Mouse (Mus musculus): Measurements from ENCODE around the gene Nos1. TPM values are rescaled to one million over a fixed set of nuclear protein-coding genes. Genes with fewer than 3 reads are reported as not detected.

Nos1 gene
- polyA plus RNA-seq, 2 experiments: under 0.01 TPM; not detected in 1

DNA sequence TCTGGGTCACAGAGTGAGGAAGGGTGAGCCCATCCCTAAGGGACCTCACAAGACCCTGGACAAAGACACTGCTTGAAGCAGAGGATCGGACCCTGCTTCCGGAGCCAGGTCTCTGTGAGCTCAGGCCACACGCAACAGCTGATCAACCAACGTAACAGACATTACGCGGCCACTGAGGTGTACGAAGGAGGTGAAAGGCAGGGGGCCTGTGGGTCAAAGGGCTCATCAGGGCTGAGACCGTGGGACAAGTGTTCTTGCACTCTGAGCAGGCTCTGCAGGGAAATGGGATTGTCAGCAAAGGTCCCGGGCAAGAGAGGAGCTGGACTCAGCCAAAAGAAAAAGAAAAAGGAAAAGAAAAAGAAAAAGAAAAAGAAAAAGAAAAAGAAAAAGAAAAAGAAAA, 186.1 kb downstream of the Nos1 start:
- H3K36me3 ChIP-seq (replicated peaks; ENCODE audit: control insufficient read depth, insufficient read depth, low read depth): no peaks in the 10 kb centered on the region
- H3K27ac ChIP-seq: no peak overlapping the region
- WGBS (ENCODE audit: insufficient replicate concordance): 70% methylated on average over 9 of the region's 9 CpGs
- ATAC-seq (ENCODE audit: insufficient read depth) (no peak), DNase-seq (ENCODE audit: low read depth in 3 of 3, low spot score in 3 of 3) (no peak)
- H3K4me3 ChIP-seq (ENCODE audit: insufficient read depth in 1 of 2, low read depth in 2 of 2, low read length in 2 of 2): no peak overlapping the region
- H3K9me3 ChIP-seq (ENCODE audit: control insufficient read depth, low read length): no peaks in the 10 kb centered on the region
- H3K27me3 ChIP-seq (ENCODE audit: control insufficient read depth, insufficient read depth, low read length): no peaks in the 10 kb centered on the region
- no peak overlapping the region for H3K4me2 ChIP-seq (ENCODE audit: low read depth)
- peaks cover 0 to 5% of the 10 kb centered on the region in 2 experiments; a peak in 2 of 4 replicates for H3K4me1 ChIP-seq (replicated peaks; ENCODE audit: control insufficient read depth in 2 of 2, insufficient read depth in 2 of 2, low read length in 1 of 2)
- H3K9ac ChIP-seq (replicated peaks): no peak overlapping the region
- TF ChIP-seq EP300 (IDR thresholded peaks at IDR 0.05; ENCODE audit: low read depth) (no peak), CTCF (IDR thresholded peaks at IDR 0.05; ENCODE audit: low read depth) (no peak)

DNA sequence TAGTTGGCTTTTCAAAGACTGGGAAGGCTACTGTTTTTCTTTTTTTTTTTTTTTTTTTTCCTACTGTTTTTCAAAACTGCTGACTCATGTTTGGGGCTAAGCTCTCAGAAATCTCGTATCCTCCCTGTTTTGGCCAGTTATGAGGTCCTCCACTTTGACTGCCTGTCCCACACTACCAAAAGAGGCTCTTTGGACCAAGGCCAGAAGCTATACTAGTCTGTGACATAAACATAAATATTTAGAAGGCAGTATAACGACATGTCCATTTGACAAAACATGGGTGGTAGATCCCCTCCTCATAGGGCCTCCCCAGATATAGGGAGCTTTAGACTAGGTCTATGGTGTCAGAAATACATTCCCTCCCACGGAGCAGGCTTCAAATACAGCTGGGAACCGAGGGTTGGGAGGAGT, 186.8 kb downstream of the Nos1 start:
- H3K4me2 ChIP-seq (ENCODE audit: low read depth): no peak overlapping the region
- TF ChIP-seq CTCF (IDR thresholded peaks at IDR 0.05; ENCODE audit: low read depth): no peak
- no peak for TF ChIP-seq EP300 (IDR thresholded peaks at IDR 0.05; ENCODE audit: low read depth)
- ATAC-seq (ENCODE audit: insufficient read depth): no peak
- H3K9ac ChIP-seq (replicated peaks): no peak overlapping the region
- no peak overlapping the region for H3K27ac ChIP-seq
- no peaks in the 10 kb centered on the region for H3K36me3 ChIP-seq (replicated peaks; ENCODE audit: control insufficient read depth, insufficient read depth, low read depth)
- no peak for DNase-seq (ENCODE audit: low read depth in 3 of 3, low spot score in 3 of 3)
- H3K4me3 ChIP-seq (ENCODE audit: insufficient read depth in 1 of 2, low read depth in 2 of 2, low read length in 2 of 2): no peak overlapping the region
- no peaks in the 10 kb centered on the region for H3K9me3 ChIP-seq (ENCODE audit: control insufficient read depth, low read length)
- WGBS (ENCODE audit: insufficient replicate concordance): 39% methylated on average over 4 of the region's 4 CpGs
- no peaks in the 10 kb centered on the region for H3K27me3 ChIP-seq (ENCODE audit: control insufficient read depth, insufficient read depth, low read length)
- H3K4me1 ChIP-seq (replicated peaks; ENCODE audit: control insufficient read depth in 2 of 2, insufficient read depth in 2 of 2, low read length in 1 of 2): peaks cover 0 to 5% of the 10 kb centered on the region in 2 experiments; a peak in 2 of 4 replicates

DNA sequence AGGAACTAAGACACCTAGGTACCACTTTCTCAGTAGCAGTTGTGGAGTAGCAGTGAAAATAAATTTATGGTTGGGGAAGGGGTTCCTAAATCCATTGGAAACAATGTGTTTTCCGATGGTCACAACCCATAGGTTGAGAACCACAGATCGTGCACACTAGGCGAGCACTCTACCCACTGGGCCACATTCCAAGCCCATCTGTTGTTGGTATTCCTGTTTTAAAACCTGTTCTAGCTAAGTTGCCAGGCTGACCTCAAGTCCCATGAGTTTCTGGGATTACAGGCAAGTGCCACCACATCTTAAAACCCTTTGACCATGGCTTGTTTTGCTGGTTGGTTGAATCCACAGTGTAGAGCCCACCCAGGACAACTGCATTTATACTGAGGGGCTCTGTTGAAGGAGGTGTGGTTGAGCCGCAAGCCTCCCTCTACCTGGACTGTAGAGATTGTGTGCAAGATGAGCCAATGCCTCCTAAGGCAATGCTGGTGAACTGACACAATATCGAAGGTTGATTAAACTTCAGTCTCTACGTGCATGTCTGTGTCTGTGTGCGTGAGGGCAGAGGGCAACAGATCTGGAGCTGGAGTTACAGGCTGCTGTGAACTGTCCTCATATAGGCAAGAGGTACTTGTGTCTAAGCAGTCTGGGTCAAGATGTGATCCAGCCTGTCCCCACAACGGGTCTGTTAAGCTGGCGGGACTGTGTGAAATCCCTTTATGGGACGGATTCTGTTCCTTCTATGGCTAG, 189.0 kb downstream of the Nos1 start:
- Histone ChIP-seq H3K36me3 (replicated peaks; ENCODE audit: control insufficient read depth, insufficient read depth, low read depth) (no peaks in the 10 kb centered on the region), H3K9me3 (ENCODE audit: control insufficient read depth, low read length) (no peaks in the 10 kb centered on the region), H3K9ac (replicated peaks) (no peak overlapping the region), H3K27me3 (ENCODE audit: control insufficient read depth, insufficient read depth, low read length) (no peaks in the 10 kb centered on the region), H3K4me1 (replicated peaks; ENCODE audit: control insufficient read depth in 2 of 2, insufficient read depth in 2 of 2, low read length in 1 of 2) (peaks cover 0 to 5% of the 10 kb centered on the region in 2 experiments; a peak in 2 of 4 replicates), H3K27ac (no peak overlapping the region), H3K4me3 (ENCODE audit: insufficient read depth in 1 of 2, low read depth in 2 of 2, low read length in 2 of 2) (no peak overlapping the region), H3K4me2 (ENCODE audit: low read depth) (no peak overlapping the region)
- TF ChIP-seq CTCF (IDR thresholded peaks at IDR 0.05; ENCODE audit: low read depth) (no peak), EP300 (IDR thresholded peaks at IDR 0.05; ENCODE audit: low read depth) (no peak)
- ATAC-seq (ENCODE audit: insufficient read depth): no peak
- no peak for DNase-seq (ENCODE audit: low read depth in 3 of 3, low spot score in 3 of 3)
- 68% methylated on average over 10 of the region's 10 CpGs for whole genome bisulfite sequencing (ENCODE audit: insufficient replicate concordance)

DNA sequence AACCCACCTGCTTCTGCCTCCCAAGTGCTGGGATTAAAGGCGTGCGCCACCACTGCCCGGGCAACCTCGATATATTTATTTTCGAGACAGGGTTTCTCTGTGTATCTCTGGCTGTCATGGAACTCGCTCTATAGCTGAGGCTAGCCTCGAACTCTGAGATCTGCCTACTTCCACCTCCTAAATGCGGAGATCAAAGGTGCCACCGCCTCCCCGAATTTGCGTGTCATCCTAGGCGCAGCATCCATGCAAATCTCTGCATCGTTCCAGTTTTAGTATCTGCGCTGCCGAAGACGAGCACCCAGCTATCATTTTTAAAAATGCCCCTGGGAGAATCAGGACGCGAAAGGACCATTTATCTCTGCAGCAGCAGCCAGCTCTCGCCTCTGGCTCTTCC, 195.4 kb downstream of the Nos1 start:
- TF ChIP-seq CTCF (IDR thresholded peaks at IDR 0.05; ENCODE audit: low read depth) (no peak), EP300 (IDR thresholded peaks at IDR 0.05; ENCODE audit: low read depth) (no peak)
- Histone ChIP-seq H3K27ac (no peak overlapping the region), H3K4me1 (replicated peaks; ENCODE audit: control insufficient read depth in 2 of 2, insufficient read depth in 2 of 2, low read length in 1 of 2) (peaks cover 0 to 7% of the 10 kb centered on the region in 2 experiments; a peak in 1 of 4 replicates), H3K36me3 (replicated peaks; ENCODE audit: control insufficient read depth, insufficient read depth, low read depth) (no peaks in the 10 kb centered on the region), H3K9me3 (ENCODE audit: control insufficient read depth, low read length) (no peaks in the 10 kb centered on the region), H3K27me3 (ENCODE audit: control insufficient read depth, insufficient read depth, low read length) (no peaks in the 10 kb centered on the region), H3K4me3 (ENCODE audit: insufficient read depth in 1 of 2, low read depth in 2 of 2, low read length in 2 of 2) (peak overlapping the region; percentile 31 to 76; a peak in 3 of 4 replicates), H3K4me2 (ENCODE audit: low read depth) (peak overlapping the region; percentile 81), H3K9ac (replicated peaks) (no peak overlapping the region)
- no peak for DNase-seq (ENCODE audit: low read depth in 3 of 3, low spot score in 3 of 3)
- 20% methylated on average over 19 of the region's 19 CpGs for WGBS (ENCODE audit: insufficient replicate concordance)
- ATAC-seq (ENCODE audit: insufficient read depth): no peak

DNA sequence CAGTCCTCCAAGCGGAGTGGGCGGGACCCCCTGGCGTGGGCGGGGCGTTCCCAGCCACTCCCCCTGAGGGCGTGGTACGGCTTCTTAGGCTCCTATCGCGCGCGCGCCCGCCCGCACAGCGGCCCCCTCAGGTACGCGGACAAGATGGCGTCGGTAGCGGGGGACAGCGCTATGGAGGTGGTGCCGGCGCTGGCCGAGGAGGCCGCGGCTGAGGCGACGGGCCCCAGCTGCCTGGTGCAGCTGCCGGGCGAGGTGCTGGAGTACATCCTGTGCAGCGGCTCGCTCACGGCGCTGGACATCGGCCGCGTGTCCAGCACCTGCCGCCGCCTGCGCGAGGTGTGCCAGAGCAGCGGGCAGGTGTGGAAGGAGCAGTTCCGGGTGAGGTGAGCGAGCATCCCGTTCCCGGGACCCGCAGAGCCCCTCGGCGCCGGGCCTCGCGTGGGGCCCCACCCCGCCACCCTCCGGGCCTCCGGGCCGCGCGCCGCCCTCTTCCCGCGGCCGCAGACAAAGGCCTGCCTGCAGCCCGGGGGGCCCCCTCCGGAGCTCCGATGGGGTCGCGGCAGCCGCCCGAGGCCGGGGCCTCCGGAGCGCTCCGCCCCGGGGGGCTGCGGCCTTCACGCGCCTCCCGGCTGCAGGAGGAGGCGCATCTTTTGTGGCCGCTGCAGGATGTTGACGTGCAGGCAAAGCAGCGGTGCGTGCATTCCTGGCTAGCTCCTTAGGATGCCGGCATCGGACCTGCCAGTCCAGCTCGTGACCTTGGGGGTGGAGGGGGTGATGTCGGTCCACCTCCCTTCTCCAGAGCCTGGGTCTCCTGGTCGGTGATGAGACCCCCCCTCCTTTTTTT, 196.0 kb downstream of the Nos1 start, which contains the start of gene Fbxo21:
Gene Fbxo21 (plus strand): TSS at position 74 of the 844 bp plus-strand sequence.
- Histone ChIP-seq H3K27ac (no peak within 1 kb of the TSS), H3K9me3 (ENCODE audit: control insufficient read depth, low read length) (no peaks in the 10 kb centered on the region), H3K36me3 (replicated peaks; ENCODE audit: control insufficient read depth, insufficient read depth, low read depth) (no peaks in the 10 kb centered on the region), H3K4me3 (ENCODE audit: insufficient read depth in 1 of 2, low read depth in 2 of 2, low read length in 2 of 2) (peak within 1 kb of the TSS; percentile 76 to 91), H3K27me3 (ENCODE audit: control insufficient read depth, insufficient read depth, low read length) (no peaks in the 10 kb centered on the region), H3K9ac (replicated peaks) (peak within 1 kb of the TSS; percentile 62), H3K4me1 (replicated peaks; ENCODE audit: control insufficient read depth in 2 of 2, insufficient read depth in 2 of 2, low read length in 1 of 2) (peaks cover 0 to 10% of the 10 kb centered on the region in 2 experiments; a peak in 1 of 4 replicates), H3K4me2 (ENCODE audit: low read depth) (peak within 1 kb of the TSS; percentile 81)
- peak; percentile 90 for ATAC-seq (ENCODE audit: insufficient read depth)
- under 1% methylated on average over 72 of the region's 88 CpGs for WGBS (ENCODE audit: insufficient replicate concordance)
- peak; percentile 27; the same call in 1 of the 2 replicates for TF ChIP-seq CTCF (IDR thresholded peaks at IDR 0.05; ENCODE audit: low read depth)
- TF ChIP-seq EP300 (IDR thresholded peaks at IDR 0.05; ENCODE audit: low read depth): no peak
- peak; percentile 77 to 86 (median 79) for DNase-seq (ENCODE audit: low read depth in 3 of 3, low spot score in 3 of 3)
